Mouse (Mus musculus): Measurements from ENCODE around the gene Nfkbie.

DNA sequence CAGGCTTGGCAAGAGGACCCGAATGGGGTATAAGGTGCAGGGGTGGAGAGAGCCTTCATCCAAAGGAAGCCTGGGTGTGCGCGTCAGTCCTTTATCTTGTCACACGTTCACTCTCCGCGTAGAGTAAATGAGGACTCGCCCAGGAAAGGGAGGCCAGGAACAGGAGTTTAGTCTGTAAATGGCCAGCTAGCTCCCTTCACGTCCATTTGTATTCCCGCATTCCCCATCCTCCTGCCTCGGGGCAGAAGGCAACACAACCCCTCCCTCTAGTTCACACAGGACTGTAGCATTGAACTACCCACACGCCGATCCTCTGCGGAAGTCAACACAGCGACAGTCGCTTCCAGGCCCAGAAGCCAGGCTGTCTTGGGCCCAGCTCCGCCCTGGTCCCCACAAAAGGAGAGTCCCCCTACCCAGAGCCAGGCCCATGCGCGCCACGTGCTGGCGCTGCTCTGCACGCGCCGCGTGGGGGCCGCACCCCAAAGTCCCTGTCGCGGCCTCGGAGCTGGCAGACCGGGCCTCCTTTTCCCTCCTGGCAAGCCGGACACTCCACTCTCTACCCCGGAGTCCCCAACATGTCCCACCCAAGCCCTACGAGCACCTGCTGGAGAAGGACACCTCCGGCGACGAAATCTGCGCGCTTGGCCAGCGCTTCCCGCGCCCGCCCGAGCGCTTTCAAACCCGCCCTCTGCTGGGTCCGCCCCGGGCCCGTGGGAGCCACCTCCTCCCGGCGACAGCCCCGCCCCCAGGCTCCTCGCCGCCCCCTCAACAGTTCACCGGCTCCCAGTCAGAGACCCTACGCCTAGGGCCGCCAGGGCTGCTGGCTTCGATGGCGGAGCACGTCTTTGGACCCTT lies 39.6 kb downstream of the Nfkbie start:
- no peak for TF ChIP-seq CTCF (IDR thresholded peaks at IDR 0.05; ENCODE audit: extremely low read depth, insufficient read depth, low read length)
- no peak for TF ChIP-seq POLR2A (IDR thresholded peaks at IDR 0.05; ENCODE audit: extremely low read depth, insufficient read depth, low read length)

Data from cortical plate, adult 2 months (tissue).